Mouse (Mus musculus) embryonic fibroblast, embryonic 13.5 days (primary cell): ENCODE measurements around the gene Itgb3. TPM values are rescaled to one million over a fixed set of nuclear protein-coding genes. Genes with fewer than 3 reads are reported as not detected.

Experiments
- H3K27ac ChIP-seq: 2 replicates; pipeline ENCODE4 v1.5.1; 2012; ENCODE audit warnings: low read length, control low read depth, inconsistent platforms; ENCODE audit not compliant: insufficient read depth
- H3K4me1 ChIP-seq: 2 replicates; pipeline ENCODE4 v1.6.1; 2011; ENCODE audit warnings: low read length; ENCODE audit not compliant: control insufficient read depth, insufficient read depth
- H3K4me3 ChIP-seq: 2 replicates; pipeline ENCODE4 v1.5.1; 2011; ENCODE audit warnings: mild to moderate bottlenecking, control low read depth, low read length; ENCODE audit not compliant: insufficient read depth
- CTCF ChIP-seq: IDR thresholded peaks from 2 replicates; pipeline ENCODE4 v1.5.1; 2011; ENCODE audit warnings: mild to moderate bottlenecking, control low read depth, low read length, moderate library complexity, borderline replicate concordance; ENCODE audit not compliant: insufficient read depth
- POLR2A ChIP-seq: IDR thresholded peaks from 2 replicates; pipeline ENCODE4 v1.6.1; 2011; ENCODE audit warnings: low read depth, mild to moderate bottlenecking, control low read depth, low read length, moderate library complexity
- polyA plus RNA-seq: library from polyadenylated mRNA; stranded (reverse); fragments of >200 nt; gene quantifications from 2 replicates; pipeline ENCODE4 v1.2.4, GENCODE M21; 2011; ENCODE audit warnings: low read depth; ENCODE audit not compliant: missing spikeins, insufficient read length

Gene Itgb3
- polyA plus RNA-seq, 1 experiment: 19.2 TPM

DNA sequence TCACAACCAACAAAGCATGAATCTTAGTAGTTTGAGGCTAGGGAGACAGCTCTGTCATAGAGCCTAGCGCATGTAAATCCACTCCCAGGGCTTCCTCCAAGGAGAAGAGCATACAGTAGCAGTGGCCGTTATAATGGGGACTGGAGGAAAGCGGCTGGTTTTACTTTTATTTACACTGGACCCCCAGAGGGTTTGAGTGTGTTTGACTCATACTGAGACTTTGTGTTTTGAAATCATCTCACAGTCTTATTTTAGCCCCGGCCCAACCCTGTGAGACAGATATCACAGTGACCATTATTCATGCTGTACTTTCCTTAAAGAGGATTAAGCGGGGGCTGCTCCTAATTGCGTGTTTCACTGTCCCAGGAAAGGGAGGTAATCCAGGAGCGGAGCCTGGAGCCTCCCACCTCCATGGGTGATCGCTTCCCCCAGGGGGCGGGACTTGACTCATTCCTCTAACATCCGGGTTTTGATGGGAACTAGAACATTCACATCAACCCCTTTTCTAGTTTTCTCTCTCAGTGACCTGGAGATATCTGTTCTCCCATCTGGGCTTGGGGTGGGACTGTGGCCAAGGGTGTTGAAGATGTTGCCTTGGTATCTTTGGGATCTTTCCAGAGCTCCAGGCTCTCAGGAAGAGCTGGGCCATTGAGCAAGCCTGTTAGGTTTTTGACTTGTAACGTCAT, 20.0 kb downstream of the Itgb3 start:
- no peak for TF ChIP-seq CTCF
- TF ChIP-seq POLR2A: no peak
- Histone ChIP-seq H3K27ac (peak overlapping the region; percentile 91), H3K4me1 (peaks cover 17% of the 10 kb centered on the region), H3K4me3 (no peak overlapping the region)

DNA sequence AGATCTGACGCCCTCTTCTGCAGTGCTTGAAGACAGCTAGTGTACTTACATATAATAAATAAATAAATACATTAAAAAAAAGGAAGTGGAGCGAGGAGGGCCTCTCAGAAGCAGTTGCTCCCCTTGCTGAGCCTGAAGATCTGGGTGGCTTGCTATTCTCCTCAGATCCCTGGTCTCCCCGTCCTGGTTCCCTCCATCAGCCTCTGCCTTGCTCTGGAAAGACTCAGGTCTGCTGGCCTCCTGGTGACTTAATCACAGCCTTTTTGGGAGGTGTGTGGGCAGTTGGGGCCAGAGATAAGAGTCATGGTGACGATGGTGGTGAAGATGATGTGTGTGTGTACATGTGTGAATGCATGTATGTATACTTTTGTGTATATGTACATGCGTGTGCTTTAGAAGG, 20.8 kb downstream of the Itgb3 start:
- Histone ChIP-seq H3K27ac (peak overlapping the region; percentile 91; the same call in 1 of the 2 replicates), H3K4me3 (no peak overlapping the region), H3K4me1 (peaks cover 15% of the 10 kb centered on the region)
- TF ChIP-seq CTCF (no peak), POLR2A (no peak)

DNA sequence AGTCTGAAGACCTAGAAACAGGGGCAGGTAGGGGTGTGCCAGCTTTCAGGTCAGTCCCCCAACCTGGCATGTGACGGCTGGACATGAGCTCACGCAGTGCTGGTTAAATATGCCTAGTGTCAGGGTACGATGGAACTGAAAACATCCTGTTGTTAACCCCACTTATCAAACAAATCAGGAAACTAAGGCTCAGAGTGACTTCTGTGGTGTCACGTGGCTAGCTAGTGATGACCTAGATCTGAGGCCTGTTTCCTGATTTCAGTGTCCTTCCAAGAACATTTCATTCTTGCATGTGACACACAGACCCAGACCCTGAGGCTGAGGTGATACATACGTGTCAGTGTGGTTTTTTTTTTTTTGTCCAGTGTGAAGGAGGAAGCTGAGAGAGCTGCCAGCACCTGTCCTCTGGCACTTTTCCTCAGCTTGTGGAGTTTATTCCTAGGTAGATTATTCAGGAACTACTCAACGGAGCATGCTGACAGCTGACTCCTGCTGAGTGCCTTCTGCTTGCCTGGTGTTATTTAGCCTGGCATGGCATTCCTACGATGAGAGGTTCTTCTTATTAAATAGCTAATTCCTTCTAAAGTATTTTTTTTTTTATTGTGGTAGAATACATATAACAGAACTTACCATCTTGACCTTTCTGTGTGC, 22.5 kb downstream of the Itgb3 start:
- Histone ChIP-seq H3K4me1 (peaks cover 13% of the 10 kb centered on the region), H3K27ac (no peak overlapping the region), H3K4me3 (no peak overlapping the region)
- TF ChIP-seq POLR2A (no peak), CTCF (no peak)

DNA sequence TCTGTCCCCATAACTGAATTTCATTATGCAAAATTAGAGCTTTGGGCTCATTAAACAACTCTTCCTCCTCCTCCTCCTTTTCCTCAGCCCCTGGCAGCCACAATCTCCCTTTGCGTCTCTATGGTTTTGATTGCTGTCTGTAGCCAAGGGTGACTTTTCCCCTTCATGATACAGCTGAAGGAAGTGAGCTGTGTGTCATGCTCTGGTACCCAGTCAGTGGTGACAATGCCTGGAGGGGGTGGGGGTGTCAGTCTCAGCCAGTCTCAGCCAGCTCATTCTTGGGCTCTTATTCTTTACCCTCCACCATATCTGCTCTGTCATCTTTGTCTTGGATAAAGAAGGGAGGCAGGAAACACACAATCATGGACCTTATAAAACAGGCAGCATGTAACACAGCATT, 23.5 kb downstream of the Itgb3 start:
- peak overlapping the region; percentile 29; the same call in 1 of the 2 replicates for H3K27ac ChIP-seq
- H3K4me3 ChIP-seq: no peak overlapping the region
- no peak for TF ChIP-seq POLR2A
- TF ChIP-seq CTCF: no peak
- H3K4me1 ChIP-seq: peaks cover 10% of the 10 kb centered on the region

DNA sequence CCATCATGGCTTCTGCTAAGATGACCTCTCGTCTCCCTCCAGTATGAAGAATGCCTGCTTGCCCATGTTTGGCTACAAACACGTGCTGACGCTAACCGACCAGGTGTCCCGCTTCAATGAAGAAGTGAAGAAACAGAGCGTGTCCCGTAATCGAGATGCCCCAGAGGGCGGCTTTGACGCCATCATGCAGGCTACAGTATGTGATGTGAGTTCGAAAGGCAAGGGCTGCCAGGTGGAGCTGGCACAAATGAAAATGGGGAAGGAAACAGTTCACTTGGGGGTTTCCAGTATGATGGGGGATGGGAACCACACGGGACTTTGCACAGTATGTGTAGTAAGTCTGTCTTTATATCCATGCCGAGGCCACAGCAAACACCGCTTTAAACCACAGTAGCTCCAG, 29.2 kb downstream of the Itgb3 start:
- H3K27ac ChIP-seq: no peak overlapping the region
- peaks cover 5% of the 10 kb centered on the region for H3K4me1 ChIP-seq
- TF ChIP-seq POLR2A: no peak
- no peak for TF ChIP-seq CTCF
- H3K4me3 ChIP-seq: no peak overlapping the region

DNA sequence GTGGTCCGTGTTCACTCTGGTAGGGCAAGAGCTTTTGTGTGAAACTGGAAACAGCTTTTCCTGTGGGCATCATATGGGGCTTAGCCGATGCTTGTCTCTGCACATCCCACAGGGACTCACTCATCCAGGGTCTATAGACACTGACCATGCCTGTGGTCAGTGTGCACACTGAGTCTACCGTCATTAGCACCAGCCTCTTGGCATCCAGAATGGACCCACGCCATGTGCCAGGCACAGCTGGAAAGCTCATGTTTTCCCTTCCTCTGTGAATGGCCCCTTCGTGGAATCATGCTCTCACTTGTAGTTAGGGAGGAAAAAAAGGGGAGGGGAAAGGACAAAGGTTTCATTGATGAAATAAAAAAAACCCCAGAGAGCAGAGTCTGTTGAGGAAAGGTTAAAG, 30.2 kb downstream of the Itgb3 start:
- H3K27ac ChIP-seq: no peak overlapping the region
- H3K4me1 ChIP-seq: peaks cover 5% of the 10 kb centered on the region
- no peak for TF ChIP-seq CTCF
- no peak overlapping the region for H3K4me3 ChIP-seq

DNA sequence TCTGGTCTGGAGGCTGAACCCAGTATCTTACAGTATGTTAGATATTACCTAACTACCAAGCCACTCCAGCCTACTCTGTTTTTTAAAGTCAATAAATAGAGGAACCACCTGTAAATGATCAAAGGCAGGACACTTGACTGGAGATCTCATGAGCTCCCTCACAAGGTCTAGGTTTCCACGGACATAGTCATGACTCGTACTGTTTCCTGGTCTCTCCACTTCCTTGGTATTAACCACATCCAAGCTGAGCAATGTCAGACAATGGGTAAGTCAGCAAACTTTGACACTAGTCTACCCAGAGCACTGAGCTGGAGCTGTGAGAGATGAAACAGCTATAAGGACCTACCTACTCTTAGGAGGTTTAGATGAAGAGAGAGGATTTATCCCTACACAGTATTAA, 31.1 kb downstream of the Itgb3 start:
- no peak overlapping the region for H3K4me3 ChIP-seq
- H3K27ac ChIP-seq: no peak overlapping the region
- peaks cover 5% of the 10 kb centered on the region for H3K4me1 ChIP-seq
- TF ChIP-seq POLR2A (no peak), CTCF (no peak)

DNA sequence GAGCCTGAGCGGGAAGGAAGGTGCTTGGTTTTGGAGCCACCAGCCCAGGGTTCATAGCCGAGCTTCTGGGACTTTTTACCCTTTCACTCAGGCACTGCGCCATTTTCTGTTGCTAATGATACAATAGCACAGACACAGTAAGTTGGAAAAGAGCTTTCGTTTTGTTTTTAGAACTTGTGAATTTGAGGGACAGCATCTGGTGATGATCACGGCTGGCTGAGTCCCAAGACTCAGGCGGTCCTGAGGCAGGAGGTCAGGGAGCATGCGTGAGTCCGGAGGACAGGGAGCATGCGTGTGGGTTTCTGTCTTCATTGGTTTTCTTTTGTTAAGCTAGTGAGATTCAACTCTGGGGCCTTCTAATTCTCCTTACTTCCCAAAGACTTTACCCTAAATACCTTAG, 31.8 kb downstream of the Itgb3 start:
- Histone ChIP-seq H3K27ac (0 out of 2 replicates have a peak overlapping the region, but pooled peaks have one; percentile 21), H3K4me1 (peaks cover 5% of the 10 kb centered on the region), H3K4me3 (no peak overlapping the region)
- TF ChIP-seq POLR2A (no peak), CTCF (no peak)

DNA sequence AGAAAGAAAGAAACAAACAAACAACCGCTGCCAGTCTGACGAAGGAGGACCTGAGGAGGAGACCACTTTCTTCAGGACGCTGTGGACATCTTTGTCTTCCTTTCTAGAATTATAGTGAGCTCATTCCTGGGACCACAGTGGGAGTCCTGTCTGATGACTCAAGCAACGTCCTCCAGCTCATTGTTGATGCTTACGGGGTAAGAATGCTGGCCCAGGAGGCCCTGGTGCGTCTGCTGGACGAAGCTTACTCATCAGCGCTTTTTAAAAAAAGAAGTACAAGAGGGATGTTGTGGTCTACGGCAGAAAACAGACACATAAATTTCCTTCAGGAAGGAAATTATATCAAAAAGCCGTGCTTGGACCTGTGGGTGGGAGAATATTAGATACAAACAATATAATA, 33.1 kb downstream of the Itgb3 start:
- TF ChIP-seq CTCF (no peak), POLR2A (no peak)
- Histone ChIP-seq H3K27ac (peak overlapping the region; percentile 67), H3K4me1 (peaks cover 5% of the 10 kb centered on the region), H3K4me3 (no peak overlapping the region)

DNA sequence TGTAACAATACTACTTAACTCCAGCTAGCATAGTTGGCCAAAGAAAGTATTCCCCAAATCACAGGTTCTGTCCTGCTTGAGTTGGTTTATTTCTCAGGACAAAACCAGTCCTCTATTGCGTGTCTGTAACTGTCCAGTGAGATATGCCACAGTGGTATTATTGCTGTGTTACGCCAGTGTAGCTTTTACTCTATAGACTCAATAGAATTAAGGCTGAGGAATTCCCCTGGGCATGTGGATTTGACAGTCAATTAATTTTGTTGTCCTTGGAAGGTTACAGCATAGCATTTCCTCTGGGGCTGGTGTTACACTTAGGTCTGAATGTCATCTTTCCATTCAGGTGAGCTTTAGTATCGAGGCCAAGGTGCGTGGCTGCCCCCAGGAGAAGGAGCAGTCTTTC, 35.4 kb downstream of the Itgb3 start:
- peaks cover 5% of the 10 kb centered on the region for H3K4me1 ChIP-seq
- H3K4me3 ChIP-seq: no peak overlapping the region
- TF ChIP-seq CTCF: no peak
- no peak for TF ChIP-seq POLR2A
- no peak overlapping the region for H3K27ac ChIP-seq

DNA sequence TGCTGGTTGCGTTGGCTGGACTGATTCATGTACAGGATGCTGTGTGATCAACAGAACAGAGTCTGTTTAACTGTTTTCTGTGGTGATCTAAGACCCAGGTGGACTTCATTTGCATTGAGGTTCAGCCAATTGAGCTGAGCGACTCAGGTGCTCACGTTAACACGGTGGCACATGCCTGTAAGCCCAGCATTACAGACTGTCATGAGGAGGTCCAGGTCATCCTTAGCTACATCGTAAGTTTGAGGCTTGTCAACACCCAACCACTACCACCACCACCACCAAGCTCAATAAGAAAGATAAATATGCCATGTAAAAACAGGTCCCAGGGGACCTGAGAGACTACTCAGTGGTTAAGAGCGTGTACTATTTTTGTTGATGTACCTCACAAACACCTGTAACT, 37.6 kb downstream of the Itgb3 start:
- Histone ChIP-seq H3K4me3 (no peak overlapping the region), H3K27ac (no peak overlapping the region), H3K4me1 (no peaks in the 10 kb centered on the region)
- TF ChIP-seq POLR2A (no peak), CTCF (no peak)
